In genomic region chr11:4001603-4002002, GRCm38 (mm10) we compare ENCODE assay signal across 9 mouse cellular contexts. TPM values are rescaled to one million over a fixed set of nuclear protein-coding genes. Genes with fewer than 3 reads are reported as not detected.
DNase-seq lines count a peak whose midpoint lies in the region; ATAC-seq and TF ChIP-seq lines count a peak whose summit lies in the region.
"Had no signal": no experiment of that assay in that cellular context is flagged by ENCODE, and none has a peak within 500 bp of the region (broad histone marks: within the 10 kb centered on the region; RNA-seq: fewer than 3 reads in every experiment).

No protein-coding gene starts in this region.

- WGBS in heart, embryonic 10.5 days = 10% methylated on average over 5 of the region's 5 CpGs
- 11% methylated on average over 5 of the region's 5 CpGs for WGBS in midbrain, embryonic 13.5 days

- intact Hi-C loops in left cerebral cortex, adult 2 months (cut with DNase I) = loop anchor here (1.0 to 10.0 kb wide), 2 partner anchors 82 to 213 kb away; partner anchors contain the start of gene Castor1

- no peak overlapping the region for H3K9ac ChIP-seq in midbrain, embryonic 13.5 days (replicated peaks)
- H3K9ac ChIP-seq: limb, embryonic 13.5 days had no signal

- no peaks in the 10 kb centered on the region for H3K9me3 ChIP-seq in heart, embryonic 10.5 days
- H3K9me3 ChIP-seq in midbrain, embryonic 13.5 days = no peaks in the 10 kb centered on the region
- H3K9me3 ChIP-seq: limb, embryonic 13.5 days had no signal

- no peak overlapping the region for H3K4me3 ChIP-seq in heart, embryonic 10.5 days
- H3K4me3 ChIP-seq in left cerebral cortex, adult 2 months = no peak overlapping the region
- no peak overlapping the region for H3K4me3 ChIP-seq in midbrain, embryonic 13.5 days (replicated peaks)
- H3K4me3 ChIP-seq: limb, embryonic 13.5 days had no signal

- peaks cover 43% of the 10 kb centered on the region for H3K27me3 ChIP-seq in heart, embryonic 10.5 days (ENCODE audit: insufficient read depth, poor library complexity, severe bottlenecking)
- peaks cover 43% of the 10 kb centered on the region for H3K27me3 ChIP-seq in midbrain, embryonic 13.5 days

- no peak overlapping the region for H3K4me2 ChIP-seq in midbrain, embryonic 13.5 days (replicated peaks)
- H3K4me2 ChIP-seq: limb, embryonic 13.5 days had no signal

- H3K4me1 ChIP-seq in heart, embryonic 10.5 days = peaks cover 10% of the 10 kb centered on the region
- H3K4me1 ChIP-seq in midbrain, embryonic 13.5 days (replicated peaks) = peaks cover 8% of the 10 kb centered on the region; the same call in 1 of the 2 replicates

- no peaks in the 10 kb centered on the region for H3K36me3 ChIP-seq in heart, embryonic 10.5 days
- no peaks in the 10 kb centered on the region for H3K36me3 ChIP-seq in midbrain, embryonic 13.5 days
- H3K36me3 ChIP-seq: limb, embryonic 13.5 days had no signal

- peak; percentile 88 for TF ChIP-seq CTCF in left cerebral cortex, adult 2 months (IDR thresholded peaks at IDR 0.05)

- ATAC-seq in midbrain, embryonic 13.5 days = 0 out of 2 replicates have a peak, but pooled peaks have one; percentile 53

- peak; percentile 45 for DNase-seq in gastrocnemius, adult 18-20 months (ENCODE audit: low spot score)
- DNase-seq in gastrocnemius, postnatal 25 days = no peak
- peak; percentile 71 for DNase-seq in MN1 (ENCODE audit: low spot score)
- peak; percentile 76 to 83 for DNase-seq in cerebellum, postnatal 14 days
- DNase-seq in heart, embryonic 10.5 days (ENCODE audit: low spot score) = peak; percentile 85
- DNase-seq in left cerebral cortex, adult 2 months (ENCODE audit: extremely low spot score in 1 of 2, low spot score in 2 of 2) = peak; percentile 62 to 81
- peak; percentile 57 to 83 for DNase-seq in spleen, postnatal 4 days (ENCODE audit: low spot score in 2 of 2)

- no peak overlapping the region for H3K27ac ChIP-seq in heart, embryonic 10.5 days
- H3K27ac ChIP-seq in left cerebral cortex, adult 2 months = no peak overlapping the region
- H3K27ac ChIP-seq in midbrain, embryonic 13.5 days = no peak overlapping the region
- H3K27ac ChIP-seq: limb, embryonic 13.5 days had no signal

RNA-seq across cellular contexts. Expression of gene Gal3st1, which starts 18.2 kb away (rescaled TPM):
- under 1 TPM in 1 of 2 experiments, not detected in 1; 0.12 TPM for total RNA-seq in gastrocnemius, adult 18-20 months (2021)
- under 1 TPM; 0.51 to 0.78 TPM for total RNA-seq in gastrocnemius, postnatal 25 days (2021)
- polyA plus RNA-seq in heart, embryonic 10.5 days (2016; fragmentation: Nextera tagmentation; extraction: Ambion mirVana) = 0.32 and 0.73 TPM in 2 replicates
- total RNA-seq in left cerebral cortex, adult 2 months (2021) = 1 to 10 TPM; 9.8 to 9.9 TPM
- 1.4 and 1.5 TPM in 2 replicates for polyA plus RNA-seq in midbrain, embryonic 13.5 days (2015; fragmentation: Nextera tagmentation; extraction: Ambion mirVana)

RNA-seq across cellular contexts. Expression of gene 4930556J24Rik, which starts 25.0 kb away (rescaled TPM):
- total RNA-seq in gastrocnemius, adult 18-20 months (2021) = not detected
- not detected for total RNA-seq in gastrocnemius, postnatal 25 days (2021)
- 0.15 TPM in 1 of 2 replicates, not detected in the other for polyA plus RNA-seq in heart, embryonic 10.5 days (2016; fragmentation: Nextera tagmentation; extraction: Ambion mirVana)
- total RNA-seq in left cerebral cortex, adult 2 months (2021) = under 1 TPM in 1 of 2 experiments, not detected in 1; 0.29 TPM
- polyA plus RNA-seq in midbrain, embryonic 13.5 days (2015; fragmentation: Nextera tagmentation; extraction: Ambion mirVana) = 0.13 TPM in 1 of 2 replicates, not detected in the other

RNA-seq across cellular contexts. Expression of gene Sec14l4, which starts 29.7 kb away (rescaled TPM):
- total RNA-seq in gastrocnemius, adult 18-20 months (2021) = not detected
- not detected for total RNA-seq in gastrocnemius, postnatal 25 days (2021)
- polyA plus RNA-seq in heart, embryonic 10.5 days (2016; fragmentation: Nextera tagmentation; extraction: Ambion mirVana) = 0.07 and 0.50 TPM in 2 replicates
- not detected for total RNA-seq in left cerebral cortex, adult 2 months (2021)
- polyA plus RNA-seq in midbrain, embryonic 13.5 days (2015; fragmentation: Nextera tagmentation; extraction: Ambion mirVana) = not detected in 2 replicates

RNA-seq across cellular contexts. Expression of gene Pes1, which starts 37.8 kb away (rescaled TPM):
- total RNA-seq in gastrocnemius, adult 18-20 months (2021) = 10 to 100 TPM; 31.0 to 31.8 TPM
- 10 to 100 TPM; 24.3 to 31.2 TPM for total RNA-seq in gastrocnemius, postnatal 25 days (2021)
- polyA plus RNA-seq in heart, embryonic 10.5 days (2016; fragmentation: Nextera tagmentation; extraction: Ambion mirVana) = 65.9 and 80.1 TPM in 2 replicates
- total RNA-seq in left cerebral cortex, adult 2 months (2021) = 10 to 100 TPM; 29.1 to 40.2 TPM
- polyA plus RNA-seq in midbrain, embryonic 13.5 days (2015; fragmentation: Nextera tagmentation; extraction: Ambion mirVana) = 67.5 and 70.2 TPM in 2 replicates

Comparison
In these comparisons a context has a peak if more than half of its experiments do, and no peak if none do; other contexts are left out.
1. RNA of gene Gal3st1, which starts 18.2 kb away (total RNA-seq): 9.8 to 9.9 TPM in left cerebral cortex, adult 2 months; 0.51 to 0.78 TPM in gastrocnemius, postnatal 25 days and 0.12 TPM in gastrocnemius, adult 18-20 months; every median in the first group is over 4 times any median in the second.